Mouse (Mus musculus): ENCODE results near the gene Fnbp1.
"Not testable (repeated sequence)": the region's sequence is repeated elsewhere in the genome, so short reads cannot be mapped to it uniquely, and the experiment has no call there.

Fnbp1 gene

DNA sequence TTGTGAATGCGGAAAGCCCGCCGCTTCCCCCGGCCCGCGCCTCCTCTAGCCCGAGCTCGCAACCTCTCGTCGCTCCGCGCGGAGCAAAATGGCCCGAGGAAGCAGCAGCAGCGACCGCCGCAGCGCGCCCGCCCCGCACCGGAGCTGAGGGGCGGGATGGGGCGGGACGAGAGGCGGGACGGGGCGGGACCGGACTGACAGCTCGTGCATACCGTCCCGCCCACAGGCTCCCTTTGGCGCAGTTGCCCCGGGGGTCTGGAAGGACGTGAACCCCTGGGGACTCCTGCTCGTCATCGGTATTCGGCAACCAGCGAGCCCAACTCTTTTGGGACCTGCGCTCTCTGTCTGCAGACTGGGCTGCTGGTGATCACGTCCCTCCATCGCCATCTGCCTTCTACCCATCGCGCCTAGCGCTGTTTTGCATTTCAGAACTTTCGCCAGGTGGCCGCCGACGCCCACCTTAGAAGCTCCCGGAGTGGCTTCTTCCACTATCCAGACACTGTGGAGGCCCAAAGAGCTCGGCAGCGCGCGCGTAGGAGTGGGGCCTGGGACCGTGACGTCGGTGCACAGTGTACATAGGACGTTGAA lies at the start of gene Fnbp1:
Fnbp1 (minus strand) TSS at position 142 of the 588 bp plus-strand sequence.
- peak; percentile 92 for DNase-seq

DNA sequence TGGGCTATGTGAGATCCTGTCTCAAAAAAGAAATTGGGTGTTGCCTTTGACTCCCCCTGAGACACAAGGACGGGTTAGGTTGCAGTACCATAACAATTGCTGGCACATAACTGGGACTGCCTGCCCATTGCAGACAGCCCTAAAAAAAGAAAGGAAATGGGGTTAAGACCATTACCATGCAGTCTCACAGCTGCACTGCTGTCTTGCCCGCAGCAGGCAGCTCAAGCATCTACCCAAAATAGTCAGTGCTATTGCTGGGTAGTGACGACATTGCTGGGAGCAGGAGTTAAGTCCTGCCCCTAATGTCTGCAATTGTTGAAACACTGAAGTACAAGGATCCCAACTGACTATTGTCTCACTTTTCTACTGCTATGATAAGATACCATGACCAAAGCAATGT lies 47.8 kb upstream of the Fnbp1 start:
- DNase-seq, result no peak

GRCm38 (mm10) chr2:31188691-31189090 lies 46.9 kb upstream of the Fnbp1 start:
- DNase-seq, result no peak

DNA sequence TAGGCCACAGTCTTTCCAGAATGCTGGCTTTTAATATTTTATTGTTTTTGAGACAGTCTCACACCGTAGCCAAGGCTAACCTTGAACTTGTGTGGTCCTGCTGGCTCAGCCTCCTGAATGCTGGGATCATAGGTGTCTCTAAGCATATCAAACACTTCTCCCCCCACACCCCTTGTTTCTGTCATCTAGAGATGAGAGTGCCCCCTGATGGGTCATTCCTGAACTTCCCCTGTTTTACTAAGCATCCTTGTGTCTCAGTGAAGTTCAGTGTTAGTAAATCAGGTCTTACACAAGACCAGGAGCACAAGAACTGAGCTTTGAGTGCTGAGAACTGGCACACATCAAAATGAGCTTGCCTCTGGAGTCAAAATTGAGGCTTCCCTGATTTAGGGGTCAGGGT lies 42.0 kb upstream of the Fnbp1 start:
- no peak for DNase-seq

DNA sequence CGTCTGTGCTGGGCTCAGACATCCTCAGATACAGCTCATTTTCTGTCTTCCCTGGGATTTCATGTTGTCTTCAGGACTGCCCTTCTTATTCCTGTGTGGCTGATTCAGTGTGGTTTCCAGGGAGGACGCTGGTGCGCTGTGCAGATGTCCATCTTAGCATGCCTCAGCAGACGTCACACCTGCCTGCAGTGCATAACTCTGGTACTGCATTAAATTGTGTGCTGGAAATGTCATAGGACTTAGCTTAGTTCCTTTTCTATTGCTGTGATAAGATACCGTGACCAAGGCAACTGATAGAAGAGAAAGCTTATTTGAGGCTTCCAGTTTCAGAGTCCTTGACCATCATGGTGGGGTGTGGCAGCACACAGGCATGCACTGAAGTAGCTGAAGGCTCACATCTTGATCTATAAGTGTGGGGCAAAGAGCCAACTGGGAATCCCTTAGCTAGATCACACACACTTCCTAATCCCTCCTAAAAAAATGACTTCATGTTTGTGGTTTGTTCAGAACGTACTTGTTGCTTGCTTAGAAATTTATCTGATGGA lies 41.0 kb upstream of the Fnbp1 start:
- no peak for DNase-seq

- DNase-seq, result no peak
Measured at GRCm38 (mm10) chr2:31180081-31180551, 38.3 kb upstream of the Fnbp1 start.

- no peak for DNase-seq
Measured at GRCm38 (mm10) chr2:31179471-31179870, 37.7 kb upstream of the Fnbp1 start.

GRCm38 (mm10) chr2:31178593-31178992 lies 36.8 kb upstream of the Fnbp1 start:
- not testable (repeated sequence) for DNase-seq

DNA sequence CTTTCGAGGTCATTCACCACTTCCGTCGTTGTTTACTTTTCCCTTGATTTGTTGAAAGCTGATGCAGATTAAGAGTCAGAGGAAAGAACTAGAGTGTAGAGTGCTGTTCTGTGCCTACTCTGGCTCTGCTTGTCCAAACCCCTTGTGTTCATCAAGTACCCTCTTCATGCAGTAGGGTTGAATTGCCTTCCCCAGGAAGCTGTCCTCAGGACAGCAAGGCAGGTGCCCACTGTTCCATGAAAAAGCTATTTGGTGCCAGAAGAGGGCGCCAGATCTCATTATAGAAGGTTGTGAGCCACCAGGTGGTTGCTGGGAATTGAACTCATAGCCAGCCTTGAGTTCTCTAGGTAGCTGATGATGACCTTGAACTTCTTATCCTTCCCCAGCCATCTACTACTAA lies 31.5 kb upstream of the Fnbp1 start:
- DNase-seq, result no peak

GRCm38 (mm10) chr2:31172536-31172935 lies 30.7 kb upstream of the Fnbp1 start:
- no peak for DNase-seq

GRCm38 (mm10) chr2:31172001-31172400 lies 30.2 kb upstream of the Fnbp1 start:
- no peak for DNase-seq

DNA sequence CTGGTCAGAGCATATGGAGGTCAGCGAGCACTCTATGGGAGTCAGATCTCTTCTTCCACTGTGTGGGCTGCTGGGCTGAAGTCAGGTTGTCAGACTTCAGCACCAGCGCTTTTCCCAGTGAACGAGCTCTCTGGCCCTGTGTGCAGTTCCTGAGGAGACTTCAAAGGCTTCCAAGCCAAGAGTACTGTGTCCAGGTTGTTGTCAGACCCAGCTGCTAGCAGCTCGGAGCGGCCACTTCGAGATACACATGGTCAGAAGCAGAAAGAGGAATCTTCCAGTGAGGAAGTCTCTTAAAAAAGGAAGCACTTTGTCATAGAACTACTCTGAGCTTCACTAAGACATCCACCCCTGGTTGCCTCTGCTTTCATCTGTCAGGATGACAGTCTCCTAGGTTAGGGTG lies 28.4 kb upstream of the Fnbp1 start:
- DNase-seq, result no peak

DNA sequence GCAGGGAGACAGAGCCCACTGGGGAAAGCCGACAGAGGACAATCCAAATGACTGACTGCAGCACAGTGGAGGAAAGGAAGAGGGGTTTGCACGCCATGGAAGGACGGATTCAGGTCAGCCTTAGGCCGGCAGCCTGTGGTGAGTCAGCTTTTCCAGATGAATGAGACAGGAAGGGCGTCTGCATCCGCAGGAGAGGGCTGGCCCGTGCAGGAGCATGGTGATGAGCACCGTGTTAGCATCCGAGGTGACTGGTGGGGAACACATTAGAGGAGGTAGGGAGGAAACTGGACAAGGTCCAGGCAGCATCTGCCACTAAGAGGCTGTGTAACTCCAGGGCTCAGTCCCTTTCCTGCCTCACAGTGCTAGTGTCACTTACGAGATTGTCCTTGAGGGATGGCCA lies 27.2 kb upstream of the Fnbp1 start:
- DNase-seq, result peak; percentile 31

DNA sequence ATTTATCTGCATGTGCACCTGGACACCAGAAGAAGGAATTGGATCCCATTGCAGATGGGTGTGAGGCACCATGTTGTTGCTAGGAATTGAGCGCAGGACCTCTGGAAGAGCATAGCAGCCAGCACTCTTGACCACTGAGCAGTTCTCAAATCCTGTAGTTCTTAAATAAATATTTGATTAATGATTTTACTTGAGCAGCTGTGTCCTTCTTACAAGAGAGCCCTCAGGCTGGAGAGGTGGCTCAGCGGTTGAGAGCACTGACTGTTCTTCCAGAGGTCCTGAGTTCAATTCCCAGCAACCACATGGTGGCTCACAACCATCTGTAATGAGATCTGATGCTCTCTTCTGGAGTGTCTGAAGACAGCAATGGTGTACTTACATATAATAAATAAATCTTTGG lies 25.8 kb upstream of the Fnbp1 start:
- DNase-seq, result not testable (repeated sequence)

DNA sequence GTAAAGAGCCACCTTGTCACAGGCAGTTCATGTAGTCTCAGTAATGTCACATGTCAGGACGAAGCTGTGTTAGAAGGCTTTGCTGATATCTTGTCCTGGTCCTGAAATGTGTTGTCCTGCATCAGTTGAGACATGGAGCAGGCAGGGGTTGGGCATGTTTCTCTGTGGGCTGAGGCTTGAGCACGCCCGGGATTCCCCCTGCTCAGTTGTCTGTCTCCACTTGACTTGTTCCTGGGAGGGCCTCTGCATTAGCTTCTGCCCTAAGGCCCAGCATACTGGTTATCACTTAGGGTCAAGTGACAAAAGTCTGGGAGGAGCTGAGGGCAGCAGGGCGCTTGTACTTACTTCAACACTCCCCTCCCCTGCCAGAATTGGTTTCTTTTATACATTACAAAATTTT lies 23.7 kb upstream of the Fnbp1 start:
- no peak for DNase-seq

DNA sequence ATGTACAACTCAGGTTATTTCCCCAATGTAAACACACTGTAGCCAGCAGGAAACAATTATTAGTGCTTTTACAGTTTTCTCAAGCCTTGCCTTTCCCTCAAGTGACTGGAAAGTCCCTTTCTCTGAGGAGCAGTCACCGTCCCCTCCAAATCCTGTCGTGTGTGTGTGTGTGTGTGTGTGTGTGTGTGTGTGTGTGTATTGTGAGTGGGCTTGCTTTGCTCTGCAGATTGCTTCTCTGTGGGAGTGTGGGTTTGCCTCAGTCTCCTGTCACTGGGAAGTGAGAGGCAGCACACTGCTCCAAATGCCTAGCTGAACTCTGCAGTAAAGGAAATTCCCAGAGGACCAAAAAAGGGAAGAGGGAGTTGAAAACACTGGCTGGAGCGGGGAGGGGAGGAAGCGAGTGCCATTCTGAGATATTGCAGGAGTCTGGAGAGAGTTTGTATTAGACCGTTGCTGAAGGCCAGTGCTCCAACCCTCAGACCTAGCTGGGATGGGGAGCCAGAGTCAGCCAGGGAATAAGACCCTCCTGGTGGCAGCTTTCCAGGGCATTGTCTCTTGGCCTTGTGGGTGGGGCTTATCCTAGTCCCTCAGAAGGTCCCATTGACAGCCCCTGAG lies 23.1 kb upstream of the Fnbp1 start:
- DNase-seq, result peak; percentile 32

- DNase-seq, result peak; percentile 49
Measured at GRCm38 (mm10) chr2:31163361-31164118, 21.7 kb upstream of the Fnbp1 start.

DNA sequence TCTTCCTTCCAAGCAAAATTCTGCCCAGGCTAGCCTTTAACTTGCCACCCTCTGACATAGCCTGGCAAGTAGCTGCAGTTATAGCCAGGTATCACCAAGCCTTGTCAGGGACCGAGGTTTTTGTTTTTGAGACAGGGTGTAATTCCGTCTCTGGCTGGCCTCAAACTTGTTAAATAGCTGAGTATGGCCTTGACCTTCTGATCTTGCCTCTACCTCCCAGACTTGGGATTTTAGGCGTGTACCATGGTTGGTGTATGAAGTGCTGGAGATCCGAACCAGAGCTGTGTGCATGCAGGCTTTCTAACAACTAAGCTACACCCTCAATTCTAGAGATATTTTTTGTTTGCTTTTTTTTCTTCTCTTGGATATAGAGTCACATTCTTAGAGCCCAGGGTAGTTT lies 19.8 kb upstream of the Fnbp1 start:
- DNase-seq, result no peak

DNA sequence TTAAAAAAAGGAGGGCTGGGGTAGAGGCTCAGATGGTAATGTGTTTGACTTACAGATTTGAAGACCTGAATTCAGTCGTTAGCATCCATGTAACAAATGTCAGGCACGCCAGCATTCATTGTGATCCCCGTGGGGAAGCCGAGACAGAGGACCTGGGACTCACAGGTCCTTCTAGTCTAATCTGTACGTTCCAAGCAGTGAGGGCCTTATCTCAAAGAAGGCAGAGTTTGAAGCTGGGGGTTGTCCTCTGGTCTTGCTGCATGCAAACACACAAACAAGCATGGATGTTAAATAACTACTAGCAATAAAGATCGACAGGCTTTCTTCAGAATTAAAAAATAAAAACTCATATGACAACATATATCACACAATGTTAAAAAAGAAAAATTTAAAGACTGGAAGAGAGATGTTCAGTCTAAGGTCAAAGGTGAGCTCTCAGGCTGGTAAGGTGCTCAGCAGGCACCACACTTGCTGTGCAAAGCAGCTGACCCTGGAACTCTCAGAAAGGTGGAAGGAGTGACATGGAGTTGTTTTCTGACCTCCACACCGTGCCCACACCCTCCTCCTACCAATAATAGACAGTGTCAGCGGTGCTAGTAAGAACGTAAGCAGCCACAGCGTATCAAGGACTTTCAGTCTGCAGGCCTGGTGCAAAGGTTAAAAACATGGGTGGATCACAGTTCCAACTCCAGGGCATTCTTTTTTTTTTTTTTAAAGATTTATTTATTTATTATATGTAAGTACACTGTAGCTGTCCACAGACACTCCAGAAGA lies 18.5 kb upstream of the Fnbp1 start:
- DNase-seq, result no peak

- no peak for DNase-seq
Measured at GRCm38 (mm10) chr2:31156846-31157245, 15.0 kb upstream of the Fnbp1 start.

DNA sequence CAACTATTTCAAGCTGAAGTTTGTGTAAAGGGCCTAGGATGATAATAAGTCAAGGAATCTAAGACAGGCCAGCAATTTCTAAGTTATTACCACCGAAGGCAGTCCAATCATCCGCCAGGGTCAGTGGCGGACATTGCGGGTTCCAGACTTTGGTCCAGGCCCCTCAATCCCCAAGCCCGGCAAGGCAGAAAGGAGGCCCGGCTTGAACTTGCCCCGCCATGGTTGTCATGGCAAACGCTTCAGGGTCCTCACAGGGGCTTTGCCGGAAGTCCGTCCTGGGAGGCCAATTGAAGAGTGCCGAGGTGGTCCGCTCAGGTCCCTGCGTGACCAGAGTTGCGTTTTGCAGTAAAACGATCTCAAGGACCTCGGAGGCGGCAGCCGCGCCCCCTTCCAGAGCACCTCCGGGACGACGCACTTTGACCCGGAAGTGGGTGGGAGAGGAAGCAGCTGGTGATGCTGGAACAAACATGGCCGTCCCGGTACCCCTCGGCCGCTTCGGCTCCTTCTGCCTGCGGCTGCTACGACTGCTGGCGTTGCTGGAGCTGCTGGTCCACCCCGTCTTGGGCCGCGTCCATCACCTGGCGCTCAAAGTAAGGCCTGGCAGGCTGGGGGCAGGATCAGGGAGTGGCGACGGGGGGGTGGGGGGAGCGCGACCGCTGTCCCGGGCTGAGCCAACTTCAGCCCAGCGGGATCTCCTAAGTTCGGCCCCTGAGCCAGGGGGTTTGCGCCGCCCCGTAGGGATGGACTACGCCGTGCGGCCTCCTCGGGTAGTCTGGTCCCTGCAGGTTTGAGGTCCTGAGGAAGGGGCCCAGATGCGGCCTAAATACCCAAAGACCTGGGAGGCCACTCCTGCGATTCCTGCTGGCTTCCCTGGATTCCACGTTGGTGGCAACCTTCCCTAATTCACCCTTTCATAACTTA lies 10.3 kb upstream of the Fnbp1 start, which contains the start of gene Gpr107:
Gpr107 (plus strand) TSS at position 425 of the 921 bp plus-strand sequence.
- DNase-seq, result peak; percentile 85

DNA sequence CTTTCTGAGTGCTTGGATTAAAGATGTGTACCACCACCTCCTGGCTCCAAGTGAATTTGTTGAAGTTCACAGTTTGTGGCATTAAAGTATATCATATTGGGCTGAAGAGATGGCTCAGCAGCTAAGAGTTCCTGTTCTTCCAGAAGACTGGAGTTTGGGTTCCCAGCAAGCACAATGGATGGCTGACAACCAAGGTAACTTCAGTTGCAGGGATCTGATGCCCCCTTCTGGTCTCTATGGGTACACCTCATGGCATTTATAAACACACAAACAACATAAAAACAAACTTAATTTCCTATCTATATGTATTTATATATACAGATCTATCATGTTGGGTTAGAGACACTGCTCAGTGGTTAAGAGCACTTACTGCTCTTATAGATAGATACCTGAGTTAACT lies 9.0 kb upstream of the Fnbp1 start:
- no peak for DNase-seq

Measured in kidney, adult 18-20 months (tissue).